Mouse (Mus musculus) Patski (cell line): ENCODE measurements around the gene Lmbr1l. TPM values are rescaled to one million over a fixed set of nuclear protein-coding genes. Genes with fewer than 3 reads are reported as not detected.
"Not testable (repeated sequence)": the region's sequence is repeated elsewhere in the genome, so short reads cannot be mapped to it uniquely, and the experiment has no call there.

Experiments used
- ATAC-seq: fragments of 100-300 bp; one replicate; pipeline ENCODE4 v1.8.0; 2021
- CTCF ChIA-PET: fragments of 350-600 bp; sonication (Branson Sonifier 250); formaldehyde crosslinking; loops from one replicate; lab custom pipeline; 2022; ENCODE audit warnings: inconsistent platforms; lab: Charles Lee
- POLR2A ChIA-PET: fragments of 350-600 bp; sonication (Branson Sonifier 250); formaldehyde crosslinking; loops from one replicate; lab custom pipeline; 2022; ENCODE audit warnings: antibody characterized with exemption, inconsistent platforms; lab: Charles Lee
- DNase-seq: peaks from one replicate; pipeline ENCODE4 v3.0.0-alpha.2; 2011; ENCODE audit warnings: low read depth, low spot score
- H3K27me3 ChIP-seq: fragments of 371-371 bp; one replicate; pipeline ENCODE4 v1.5.1; 2021
- CTCF ChIP-seq: fragments of 100-300 bp; IDR thresholded peaks from one replicate; pipeline ENCODE4 v1.5.1; 2021
- in situ Hi-C: fragments of 300-500 bp; cut with MboI; formaldehyde crosslinking; loops from 3 replicates; pipeline ENCODE4 v1.11.1; 2018; ENCODE audit warnings: low pct_unique_long_range_greater_than_20kb, mixed read lengths
- polyA plus RNA-seq: library from polyadenylated mRNA; unstranded; gene quantifications from one replicate; pipeline ENCODE4 v1.2.3, GENCODE M21; 2021

The Lmbr1l gene
- polyA plus RNA-seq, 1 experiment from 2014 or later = 26.9 TPM

- peak; percentile 73 for TF ChIP-seq CTCF
- in situ Hi-C loops = no loop called here
- POLR2A ChIA-PET = interaction anchor here (0.5 to 4.3 kb wide), 15 partner anchors 10 to 80 kb away, joined by 3 to 38 read pairs (median 3); partner anchors contain the start of genes Tuba1b and Tuba1c
- no peaks in the 10 kb centered on the region for H3K27me3 ChIP-seq
- peak; percentile 63 for ATAC-seq
- CTCF ChIA-PET = interaction anchor here (0.9 to 5.3 kb wide), 10 partner anchors 11 to 74 kb away, joined by 3 to 40 read pairs (median 8); partner anchors contain the start of gene Tuba1b
- no peak for DNase-seq
Observed at GRCm38 (mm10) chr15:98952751-98953400, 34.8 kb upstream of the Lmbr1l start.

DNA sequence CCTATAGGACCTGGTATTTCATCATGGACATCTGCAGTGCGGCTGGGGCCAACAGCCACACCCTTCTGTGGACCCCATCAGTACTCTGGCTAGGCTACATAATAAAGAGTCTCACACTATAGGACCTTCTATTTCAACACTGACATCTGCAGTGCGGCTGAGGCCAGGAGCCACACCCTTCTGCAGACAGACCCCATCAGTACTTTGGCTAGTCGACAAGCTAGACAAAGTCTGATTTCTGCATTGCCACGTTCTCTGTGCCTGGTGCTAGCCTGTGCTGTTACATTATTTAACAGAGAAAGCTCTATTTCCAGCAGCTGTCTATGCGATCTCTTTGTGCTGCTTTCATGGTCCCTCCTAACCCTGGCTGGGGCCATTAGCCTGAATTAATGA lies 34.0 kb upstream of the Lmbr1l start:
- no peak for TF ChIP-seq CTCF
- ChIA-PET POLR2A (interaction anchor here (0.5 to 4.3 kb wide), 15 partner anchors 10 to 80 kb away, joined by 3 to 38 read pairs (median 4); partner anchors contain the start of genes Tuba1b and Tuba1c), CTCF (interaction anchor here (0.9 to 5.3 kb wide), 8 partner anchors 12 to 74 kb away, joined by 3 to 40 read pairs (median 6); partner anchors contain the start of gene Tuba1b)
- no peaks in the 10 kb centered on the region for H3K27me3 ChIP-seq
- ATAC-seq = no peak
- in situ Hi-C loops = no loop called here
- no peak for DNase-seq

DNA sequence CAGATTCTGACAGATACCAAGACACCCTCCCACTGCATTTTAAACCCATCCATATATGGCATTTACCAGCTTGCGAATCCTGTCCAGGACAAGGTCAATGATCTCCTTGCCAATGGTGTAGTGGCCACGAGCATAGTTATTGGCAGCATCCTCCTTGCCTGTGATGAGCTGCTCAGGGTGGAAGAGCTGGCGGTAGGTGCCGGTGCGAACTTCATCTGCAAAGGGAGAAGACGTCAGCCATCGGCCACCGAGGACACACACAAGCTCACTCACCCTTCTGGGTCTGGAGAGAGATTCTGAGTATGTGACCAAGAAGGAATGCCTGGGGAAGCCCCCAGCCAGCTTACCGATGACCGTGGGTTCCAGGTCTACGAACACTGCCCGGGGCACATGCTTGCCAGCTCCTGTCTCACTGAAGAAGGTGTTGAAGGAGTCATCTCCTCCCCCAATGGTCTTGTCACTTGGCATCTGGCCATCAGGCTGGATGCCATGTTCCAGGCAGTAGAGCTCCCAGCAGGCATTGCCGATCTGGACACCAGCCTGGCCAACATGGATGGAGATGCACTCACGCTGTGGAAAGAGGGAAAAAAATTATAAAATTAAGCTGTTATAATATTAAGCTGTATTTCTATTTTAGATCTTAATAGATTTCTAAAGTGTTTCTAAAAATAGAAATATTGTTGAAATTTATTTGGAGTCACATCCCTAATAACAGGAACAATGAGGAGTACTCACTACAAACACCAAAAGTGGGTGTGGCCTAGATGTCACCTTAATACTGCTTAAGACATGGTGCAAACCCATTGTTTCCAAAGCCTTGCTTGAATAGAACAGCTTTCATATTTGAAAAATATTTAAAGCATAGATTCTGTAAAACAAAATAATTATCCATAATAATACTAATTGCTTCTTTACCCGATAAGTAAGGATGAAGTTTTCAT lies 33.4 kb upstream of the Lmbr1l start:
- in situ Hi-C loops, DNase-seq, H3K27me3 ChIP-seq, ATAC-seq: not testable (repeated sequence)
- ChIA-PET POLR2A (interaction anchor here (1.0 to 4.3 kb wide), 7 partner anchors 9 to 79 kb away, joined by 3 to 38 read pairs (median 5); partner anchors contain the start of gene Tuba1b), CTCF (interaction anchor here (0.9 to 5.3 kb wide), 7 partner anchors 12 to 75 kb away, joined by 3 to 40 read pairs (median 6); partner anchors contain the start of gene Tuba1b)

DNA sequence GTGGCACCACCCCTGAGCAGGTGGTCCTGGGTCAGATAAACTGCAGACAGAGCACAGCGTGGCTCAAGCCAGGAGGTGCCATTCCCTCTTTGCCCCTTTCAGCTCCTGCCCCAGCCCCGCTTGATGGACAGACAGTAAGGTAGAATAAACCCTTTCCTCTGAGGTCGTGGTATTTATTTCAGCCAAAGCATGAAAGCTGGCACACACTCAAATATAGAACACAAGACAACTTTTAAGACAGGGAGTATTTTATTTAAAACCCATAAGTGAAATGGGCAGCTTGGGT lies 31.5 kb upstream of the Lmbr1l start:
- no peak for DNase-seq
- no peak for TF ChIP-seq CTCF
- CTCF ChIA-PET = no interaction called here
- POLR2A ChIA-PET = no interaction called here
- no peaks in the 10 kb centered on the region for H3K27me3 ChIP-seq
- in situ Hi-C loops = no loop called here
- ATAC-seq = no peak

- no peaks in the 10 kb centered on the region for H3K27me3 ChIP-seq
- ChIA-PET CTCF (no interaction called here), POLR2A (interaction anchor here (0.7 to 1.1 kb wide), 2 partner anchors 15 to 32 kb away, joined by 3 to 6 read pairs; partner anchors contain the start of gene Tuba1b)
- DNase-seq (no peak), ATAC-seq (no peak)
- in situ Hi-C loops = no loop called here
- no peak for TF ChIP-seq CTCF
Observed at GRCm38 (mm10) chr15:98948857-98949606, 31.0 kb upstream of the Lmbr1l start.

DNA sequence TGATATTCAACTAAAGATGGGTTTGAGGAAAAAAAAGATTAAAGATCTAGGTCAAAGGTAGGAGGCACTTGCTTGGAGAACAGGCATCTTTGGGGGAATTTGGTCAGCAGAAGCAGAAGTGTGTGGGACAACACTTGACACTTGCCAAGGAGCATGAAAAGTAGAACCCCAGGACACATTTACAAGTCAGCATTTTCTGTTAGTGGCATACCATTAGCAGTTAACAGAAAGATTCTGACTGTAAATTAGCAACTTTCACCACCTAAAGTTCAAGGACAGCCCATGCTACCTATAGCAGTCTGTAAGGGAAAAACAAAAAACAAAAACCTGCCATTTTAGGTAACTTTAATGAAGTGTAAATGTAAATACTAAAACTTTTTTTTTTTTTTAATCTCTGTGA lies 30.4 kb upstream of the Lmbr1l start:
- CTCF ChIA-PET = no interaction called here
- H3K27me3 ChIP-seq = no peaks in the 10 kb centered on the region
- POLR2A ChIA-PET = interaction anchor here (0.7 to 1.1 kb wide), 2 partner anchors 14 to 31 kb away, joined by 3 to 6 read pairs; partner anchors contain the start of gene Tuba1b
- ATAC-seq (no peak), DNase-seq (no peak)
- in situ Hi-C loops = no loop called here
- no peak for TF ChIP-seq CTCF

DNA sequence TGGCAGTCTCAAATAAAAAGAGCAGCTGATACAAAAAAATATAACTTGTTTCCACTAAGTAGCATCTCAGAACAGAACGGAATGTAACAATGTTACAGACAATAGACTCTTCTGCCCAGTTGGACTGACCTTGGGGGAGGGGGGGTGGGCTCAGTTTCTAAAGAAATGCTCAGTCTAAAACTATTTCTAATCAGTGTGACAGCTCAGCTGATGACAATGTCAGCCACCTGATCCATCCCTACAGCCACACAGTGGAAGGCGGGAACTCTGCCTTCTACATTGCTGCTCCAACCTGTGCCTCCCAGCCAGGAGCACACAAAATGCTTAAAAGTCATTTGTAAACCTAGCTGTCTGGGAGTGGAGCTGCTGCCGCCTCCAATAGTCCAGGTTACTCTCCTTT lies 29.9 kb upstream of the Lmbr1l start:
- ATAC-seq (no peak), DNase-seq (no peak)
- H3K27me3 ChIP-seq = no peaks in the 10 kb centered on the region
- no peak for TF ChIP-seq CTCF
- ChIA-PET CTCF (no interaction called here), POLR2A (interaction anchor here (1.1 kb wide), 1 partner anchor 14 kb away, joined by 3 read pairs; the partner anchor contains the start of gene Tuba1b)
- in situ Hi-C loops = no loop called here

GRCm38 (mm10) chr15:98943133-98943532 lies 25.1 kb upstream of the Lmbr1l start:
- DNase-seq = no peak
- CTCF ChIA-PET = interaction anchor here (1.3 to 3.6 kb wide), 2 partner anchors 43 to 50 kb away, joined by 3 to 13 read pairs; no protein-coding TSS in a partner anchor
- no peaks in the 10 kb centered on the region for H3K27me3 ChIP-seq
- ATAC-seq = no peak
- POLR2A ChIA-PET = interaction anchor here (1.7 to 1.9 kb wide), 2 partner anchors 9 kb away, joined by 8 to 9 read pairs; partner anchors contain the start of genes Gm49450 and Tuba1b
- in situ Hi-C loops = loop anchor here (5.0 kb wide), 1 partner anchor 49 kb away; no protein-coding TSS in a partner anchor
- TF ChIP-seq CTCF = no peak

GRCm38 (mm10) chr15:98942081-98942480 lies 24.1 kb upstream of the Lmbr1l start:
- no peak for ATAC-seq
- no peak for TF ChIP-seq CTCF
- POLR2A ChIA-PET = interaction anchor here (0.6 to 1.9 kb wide), 4 partner anchors 8 to 67 kb away, joined by 3 to 9 read pairs (median 6); partner anchors contain the start of genes Gm49450 and Tuba1b
- CTCF ChIA-PET = interaction anchor here (1.0 to 3.6 kb wide), 4 partner anchors 13 to 51 kb away, joined by 3 to 13 read pairs (median 4); no protein-coding TSS in a partner anchor
- no peak for DNase-seq
- H3K27me3 ChIP-seq = no peaks in the 10 kb centered on the region
- in situ Hi-C loops = loop anchor here (5.0 kb wide), 1 partner anchor 50 kb away; no protein-coding TSS in a partner anchor
